Mouse (Mus musculus): ENCODE measurements at regions not wholly inside any gene's neighbourhood (a gene's known extent, or its start where the extent isn't known, plus 50 kb on each side); places are given as distances from the start of the nearest gene placed in this dataset.

DNA sequence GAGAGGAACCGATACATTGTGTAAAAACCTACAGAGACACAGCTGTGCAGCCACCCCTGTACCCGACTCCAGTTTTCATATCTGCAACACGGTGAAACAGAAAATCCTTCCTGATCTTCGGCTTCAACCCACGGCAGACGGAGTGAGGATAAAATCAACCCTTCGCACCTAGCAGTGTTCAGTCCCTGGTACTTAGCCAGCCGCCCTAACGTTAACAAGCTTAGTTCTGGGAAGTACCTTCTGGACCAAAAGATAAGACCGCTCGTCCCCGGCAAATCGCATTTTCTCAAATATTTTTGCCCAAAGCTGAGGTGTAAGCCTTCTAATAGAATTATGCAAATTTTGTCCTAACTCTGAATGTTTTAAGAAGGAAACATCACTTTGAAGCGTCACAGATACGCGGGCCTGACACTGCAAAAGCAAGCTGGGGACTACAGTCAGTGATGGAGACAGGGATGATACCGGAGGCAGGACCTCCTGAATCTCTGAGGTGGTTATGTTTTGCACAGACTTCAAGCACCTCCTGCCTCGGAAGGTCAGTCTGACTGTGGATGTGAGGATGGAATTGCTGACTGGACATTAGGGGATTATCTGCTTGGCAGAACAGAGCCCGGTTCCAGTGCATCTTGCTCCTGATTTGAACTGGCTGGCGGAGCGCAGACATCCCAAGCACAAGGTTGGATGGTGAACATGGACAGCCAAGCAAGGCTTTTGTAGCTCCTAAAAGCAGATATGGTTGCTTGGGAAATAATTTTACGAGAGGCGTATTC is 139.8 kb upstream of the Sgk1 start:
- 96% methylated on average over 23 of the region's 23 CpGs for WGBS
- Histone ChIP-seq H3K27me3 (ENCODE audit: control insufficient read depth, insufficient read depth, low read length) (no peaks in the 10 kb centered on the region), H3K4me3 (ENCODE audit: control insufficient read depth, insufficient read depth, low read length) (no peak overlapping the region), H3K27ac (ENCODE audit: control insufficient read depth, insufficient read depth, low read length) (no peak overlapping the region), H3K36me3 (ENCODE audit: control insufficient read depth, insufficient read depth, low read length) (no peaks in the 10 kb centered on the region), H3K4me1 (replicated peaks; ENCODE audit: control insufficient read depth, insufficient read depth, low read length) (no peaks in the 10 kb centered on the region)
- TF ChIP-seq POLR2A (IDR thresholded peaks at IDR 0.05; ENCODE audit: control insufficient read depth, extremely low read depth, insufficient read depth, low read length, poor library complexity) = no peak
- TF ChIP-seq CTCF (IDR thresholded peaks at IDR 0.05; ENCODE audit: borderline replicate concordance, control insufficient read depth, extremely low read depth, insufficient read depth, low read length, poor library complexity) = no peak
- no peak for DNase-seq

DNA sequence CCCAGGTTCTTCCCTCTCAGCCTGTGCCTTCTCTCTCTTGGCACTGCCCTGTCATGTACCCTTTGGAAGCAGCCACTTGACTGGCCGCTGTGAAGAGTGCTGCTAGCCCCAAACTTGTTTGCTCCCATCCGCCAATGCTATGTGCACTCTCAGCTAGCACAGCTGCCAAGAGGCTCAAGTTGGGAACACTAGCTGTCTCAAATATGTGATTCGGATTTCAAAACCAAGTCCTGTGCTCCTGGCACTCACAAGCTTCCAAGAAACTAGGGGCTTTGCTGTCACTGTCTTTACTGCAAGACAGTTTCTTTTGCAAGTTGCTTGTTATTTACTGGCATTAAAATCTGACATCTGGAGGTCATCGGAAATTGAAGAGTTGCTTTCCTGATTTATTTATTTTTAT is 138.6 kb upstream of the Sgk1 start:
- H3K27me3 ChIP-seq (ENCODE audit: control insufficient read depth, insufficient read depth, low read length) = no peaks in the 10 kb centered on the region
- H3K4me1 ChIP-seq (replicated peaks; ENCODE audit: control insufficient read depth, insufficient read depth, low read length) = no peaks in the 10 kb centered on the region
- 93% methylated on average over 4 of the region's 4 CpGs for WGBS
- no peak for DNase-seq
- no peaks in the 10 kb centered on the region for H3K36me3 ChIP-seq (ENCODE audit: control insufficient read depth, insufficient read depth, low read length)
- no peak for TF ChIP-seq CTCF (IDR thresholded peaks at IDR 0.05; ENCODE audit: borderline replicate concordance, control insufficient read depth, extremely low read depth, insufficient read depth, low read length, poor library complexity)
- TF ChIP-seq POLR2A (IDR thresholded peaks at IDR 0.05; ENCODE audit: control insufficient read depth, extremely low read depth, insufficient read depth, low read length, poor library complexity) = no peak
- no peak overlapping the region for H3K4me3 ChIP-seq (ENCODE audit: control insufficient read depth, insufficient read depth, low read length)
- no peak overlapping the region for H3K27ac ChIP-seq (ENCODE audit: control insufficient read depth, insufficient read depth, low read length)

DNA sequence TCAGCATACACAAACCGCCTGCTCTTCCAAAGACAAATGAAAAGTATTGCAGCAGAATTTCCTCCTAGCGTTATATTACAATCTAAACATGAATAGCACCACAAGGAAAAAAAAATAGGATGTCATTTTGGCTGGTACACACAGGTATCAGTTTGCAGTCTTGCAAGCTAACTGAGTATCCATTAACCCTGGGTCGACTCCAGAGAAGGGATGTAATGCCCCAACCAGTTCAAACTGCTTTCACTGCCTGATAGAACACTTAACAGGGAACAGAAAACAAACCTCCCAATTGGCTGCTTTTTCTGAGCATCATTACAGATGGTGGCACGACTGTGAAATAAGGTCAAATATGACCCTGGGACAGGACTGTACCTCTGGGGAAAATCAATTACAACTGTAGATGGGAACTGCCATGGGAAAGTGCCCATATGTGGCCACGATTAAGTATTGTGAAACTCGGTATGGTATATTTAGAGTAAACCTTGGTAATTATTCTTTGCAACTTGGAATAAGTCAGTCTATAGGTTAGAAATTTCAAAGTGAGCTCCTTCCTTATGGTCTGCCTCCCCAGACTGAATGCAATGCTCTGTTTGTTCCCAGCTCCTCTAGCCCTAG is 137.5 kb upstream of the Sgk1 start:
- WGBS = 92% methylated on average over 6 of the region's 6 CpGs
- no peak for DNase-seq
- TF ChIP-seq CTCF (IDR thresholded peaks at IDR 0.05; ENCODE audit: borderline replicate concordance, control insufficient read depth, extremely low read depth, insufficient read depth, low read length, poor library complexity) (no peak), POLR2A (IDR thresholded peaks at IDR 0.05; ENCODE audit: control insufficient read depth, extremely low read depth, insufficient read depth, low read length, poor library complexity) (no peak)
- H3K27ac ChIP-seq (ENCODE audit: control insufficient read depth, insufficient read depth, low read length) = no peak overlapping the region
- no peaks in the 10 kb centered on the region for H3K4me1 ChIP-seq (replicated peaks; ENCODE audit: control insufficient read depth, insufficient read depth, low read length)
- H3K4me3 ChIP-seq (ENCODE audit: control insufficient read depth, insufficient read depth, low read length) = no peak overlapping the region
- no peaks in the 10 kb centered on the region for H3K36me3 ChIP-seq (ENCODE audit: control insufficient read depth, insufficient read depth, low read length)
- H3K27me3 ChIP-seq (ENCODE audit: control insufficient read depth, insufficient read depth, low read length) = no peaks in the 10 kb centered on the region

DNA sequence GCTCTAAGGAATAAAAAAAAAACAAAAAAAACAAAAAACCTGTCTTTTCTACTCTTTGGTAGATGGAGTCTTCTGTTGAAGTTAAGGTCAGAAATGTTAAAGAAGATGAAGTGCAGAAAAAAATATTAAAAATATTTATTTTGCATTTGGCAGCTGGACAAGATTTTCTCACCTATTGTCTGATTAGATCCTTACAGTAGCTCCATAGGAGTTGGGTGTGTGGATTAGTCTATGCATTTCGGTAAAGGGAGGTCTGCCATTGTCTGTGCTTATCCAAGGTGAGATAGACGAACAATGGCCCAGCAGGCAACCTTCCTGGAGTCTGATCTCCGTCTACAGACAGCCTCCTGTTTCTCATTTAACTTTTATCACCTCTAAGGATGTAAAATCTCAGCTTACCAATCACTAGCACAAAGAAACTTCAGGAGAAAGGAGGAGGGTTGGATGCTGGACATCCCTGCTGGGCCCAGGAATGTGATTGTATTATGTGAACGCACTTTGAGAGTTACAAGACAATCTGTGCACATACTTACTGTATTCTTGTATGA is 136.0 kb upstream of the Sgk1 start:
- DNase-seq = no peak
- no peak for TF ChIP-seq POLR2A (IDR thresholded peaks at IDR 0.05; ENCODE audit: control insufficient read depth, extremely low read depth, insufficient read depth, low read length, poor library complexity)
- no peak for TF ChIP-seq CTCF (IDR thresholded peaks at IDR 0.05; ENCODE audit: borderline replicate concordance, control insufficient read depth, extremely low read depth, insufficient read depth, low read length, poor library complexity)
- Histone ChIP-seq H3K36me3 (ENCODE audit: control insufficient read depth, insufficient read depth, low read length) (no peaks in the 10 kb centered on the region), H3K27me3 (ENCODE audit: control insufficient read depth, insufficient read depth, low read length) (no peaks in the 10 kb centered on the region), H3K4me3 (ENCODE audit: control insufficient read depth, insufficient read depth, low read length) (no peak overlapping the region), H3K27ac (ENCODE audit: control insufficient read depth, insufficient read depth, low read length) (no peak overlapping the region), H3K4me1 (replicated peaks; ENCODE audit: control insufficient read depth, insufficient read depth, low read length) (no peaks in the 10 kb centered on the region)
- 91% methylated on average over 4 of the region's 4 CpGs for WGBS

DNA sequence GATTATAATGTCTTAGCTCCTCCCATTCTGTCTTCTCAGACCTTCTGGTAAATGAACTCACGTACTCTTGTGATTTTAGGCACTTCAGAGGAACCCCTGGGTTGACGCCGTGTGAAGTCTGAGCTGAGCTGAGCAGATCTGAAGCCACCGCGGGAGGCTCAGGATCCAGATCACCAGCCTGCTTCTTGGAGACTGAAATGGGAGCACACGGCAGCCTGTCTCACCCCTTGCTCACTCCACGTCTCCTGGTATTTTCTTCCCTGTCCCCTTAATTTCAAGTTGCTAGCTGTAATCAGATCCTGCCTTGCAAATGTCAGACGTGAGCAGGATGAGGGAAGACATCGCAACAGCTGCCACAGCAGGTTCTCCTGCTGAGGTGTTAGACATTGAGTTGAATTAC is 135.3 kb upstream of the Sgk1 start:
- no peak for DNase-seq
- TF ChIP-seq POLR2A (IDR thresholded peaks at IDR 0.05; ENCODE audit: control insufficient read depth, extremely low read depth, insufficient read depth, low read length, poor library complexity) = no peak
- TF ChIP-seq CTCF (IDR thresholded peaks at IDR 0.05; ENCODE audit: borderline replicate concordance, control insufficient read depth, extremely low read depth, insufficient read depth, low read length, poor library complexity) = no peak
- H3K27me3 ChIP-seq (ENCODE audit: control insufficient read depth, insufficient read depth, low read length) = no peaks in the 10 kb centered on the region
- no peak overlapping the region for H3K4me3 ChIP-seq (ENCODE audit: control insufficient read depth, insufficient read depth, low read length)
- H3K4me1 ChIP-seq (replicated peaks; ENCODE audit: control insufficient read depth, insufficient read depth, low read length) = no peaks in the 10 kb centered on the region
- 70% methylated on average over 9 of the region's 9 CpGs for WGBS
- H3K36me3 ChIP-seq (ENCODE audit: control insufficient read depth, insufficient read depth, low read length) = no peaks in the 10 kb centered on the region
- H3K27ac ChIP-seq (ENCODE audit: control insufficient read depth, insufficient read depth, low read length) = no peak overlapping the region

DNA sequence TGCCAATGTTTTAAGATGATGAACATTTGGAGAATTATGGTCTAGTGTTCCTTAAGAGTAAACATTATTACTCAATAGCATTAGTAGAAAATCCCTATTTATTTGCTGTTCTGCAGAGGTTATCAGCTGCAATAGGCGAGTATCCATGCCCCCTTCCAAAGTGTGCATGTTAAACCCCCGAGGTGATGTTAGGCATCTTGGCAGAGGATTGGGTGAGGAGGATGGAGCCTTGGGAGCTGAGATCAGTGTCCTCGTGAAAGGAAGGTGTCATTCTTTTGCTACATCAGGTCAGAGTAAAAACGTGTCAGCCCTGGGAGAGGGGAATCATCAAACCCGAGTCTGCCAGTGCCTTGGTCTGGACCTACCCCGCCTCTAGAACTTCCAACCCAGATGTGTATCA is 130.7 kb upstream of the Sgk1 start:
- Histone ChIP-seq H3K4me3 (ENCODE audit: control insufficient read depth, insufficient read depth, low read length) (no peak overlapping the region), H3K4me1 (replicated peaks; ENCODE audit: control insufficient read depth, insufficient read depth, low read length) (no peaks in the 10 kb centered on the region), H3K36me3 (ENCODE audit: control insufficient read depth, insufficient read depth, low read length) (no peaks in the 10 kb centered on the region), H3K27me3 (ENCODE audit: control insufficient read depth, insufficient read depth, low read length) (no peaks in the 10 kb centered on the region), H3K27ac (ENCODE audit: control insufficient read depth, insufficient read depth, low read length) (no peak overlapping the region)
- no peak for DNase-seq
- no peak for TF ChIP-seq CTCF (IDR thresholded peaks at IDR 0.05; ENCODE audit: borderline replicate concordance, control insufficient read depth, extremely low read depth, insufficient read depth, low read length, poor library complexity)
- TF ChIP-seq POLR2A (IDR thresholded peaks at IDR 0.05; ENCODE audit: control insufficient read depth, extremely low read depth, insufficient read depth, low read length, poor library complexity) = no peak
- 92% methylated on average over 6 of the region's 6 CpGs for WGBS

Data from thymus, adult 2 months (tissue).